Mouse (Mus musculus) effector memory CD4-positive, alpha-beta T cell, adult 7 months (primary cell): Measurements from ENCODE around the gene Mcrs1. TPM values are rescaled to one million over a fixed set of nuclear protein-coding genes. Genes with fewer than 3 reads are reported as not detected.

Experiments
- polyA plus RNA-seq: library from polyadenylated mRNA; unstranded; fragments of 100-300 nt; shearing (Covaris generic); gene quantifications from one replicate; pipeline ENCODE4 v1.2.1, GENCODE M21; 2017

Gene Mcrs1
- 71.0 TPM for polyA plus RNA-seq

GRCm38 (mm10) chr15:99251626-99252380 lies at the start of gene Mcrs1:
TSS of gene Mcrs1 (minus strand) at chr15:99251961.

GRCm38 (mm10) chr15:99295484-99295981 lies 43.8 kb upstream of the Mcrs1 start, which contains the start of gene Fam186b:
TSS of gene Fam186b (minus strand) at chr15:99295888.

GRCm38 (mm10) chr15:99294813-99295374 lies 43.1 kb upstream of the Mcrs1 start, which contains the start of gene Prpf40b:
TSS of gene Prpf40b (plus strand) at chr15:99295087.

GRCm38 (mm10) chr15:99224208-99224911 lies 27.4 kb downstream of the Mcrs1 start, which contains the start of gene Kcnh3:
TSS of gene Kcnh3 (plus strand) at chr15:99224861.

Other genes starting within 250 kb of the Mcrs1 start
- 35.8 TPM for gene Tuba1c, start 222.1 kb downstream of the Mcrs1 start, polyA plus RNA-seq
- not detected for gene Prph, start 196.8 kb downstream of the Mcrs1 start, polyA plus RNA-seq
- gene Troap, start 177.4 kb downstream of the Mcrs1 start, polyA plus RNA-seq = not detected
- not detected for gene C1ql4, start 164.1 kb downstream of the Mcrs1 start, polyA plus RNA-seq
- 0.33 TPM for gene Dnajc22, start 158.8 kb downstream of the Mcrs1 start, polyA plus RNA-seq
- 1.3 TPM for gene Spats2, start 126.0 kb downstream of the Mcrs1 start, polyA plus RNA-seq
- 1.5 TPM for gene Kcnh3, start 27.1 kb downstream of the Mcrs1 start, polyA plus RNA-seq
- 12.8 TPM for gene Prpf40b, start 43.1 kb upstream of the Mcrs1 start, polyA plus RNA-seq
- gene Fam186b, start 43.9 kb upstream of the Mcrs1 start, polyA plus RNA-seq = 0.20 TPM
- 24.9 TPM for gene Fmnl3, start 118.5 kb upstream of the Mcrs1 start, polyA plus RNA-seq
- 142 TPM for gene Tmbim6, start 140.9 kb upstream of the Mcrs1 start, polyA plus RNA-seq
- gene Nckap5l, start 205.8 kb upstream of the Mcrs1 start, polyA plus RNA-seq = 8.0 TPM
- gene Bcdin3d, start 222.8 kb upstream of the Mcrs1 start, polyA plus RNA-seq = 10.3 TPM